Mouse (Mus musculus) intestine, embryonic 15.5 days (tissue): ENCODE results near the gene Gpr82. TPM values are rescaled to one million over a fixed set of nuclear protein-coding genes. Genes with fewer than 3 reads are reported as not detected.

Source experiments
- ATAC-seq: fragments of 200-750 bp; cut with Nextera tagmentation; 2 replicates; pipeline ENCODE4 v1.8.0; 2017; ENCODE audit warnings: moderate TSS enrichment, moderate library complexity
- H3K27ac ChIP-seq: fragments of 300-500 bp; sonication (generic); 2 replicates; pipeline ENCODE4 v1.5.1; 2015; ENCODE audit warnings: mild to moderate bottlenecking, inconsistent platforms
- H3K27me3 ChIP-seq: fragments of 300-500 bp; sonication (generic); replicated peaks from 2 replicates; pipeline ENCODE4 v1.6.1; 2015; ENCODE audit warnings: inconsistent platforms
- H3K36me3 ChIP-seq: fragments of 300-500 bp; sonication (generic); 2 replicates; pipeline ENCODE4 v1.6.1; 2015; ENCODE audit warnings: inconsistent platforms
- H3K4me1 ChIP-seq: fragments of 300-500 bp; sonication (generic); replicated peaks from 2 replicates; pipeline ENCODE4 v1.6.1; 2015; ENCODE audit warnings: inconsistent platforms
- H3K4me2 ChIP-seq: fragments of 300-500 bp; sonication (generic); replicated peaks from 2 replicates; pipeline ENCODE4 v1.6.1; 2015; ENCODE audit warnings: mild to moderate bottlenecking, inconsistent platforms
- H3K4me3 ChIP-seq: fragments of 300-500 bp; sonication (generic); replicated peaks from 2 replicates; pipeline ENCODE4 v1.5.1; 2015; ENCODE audit warnings: inconsistent platforms
- H3K9ac ChIP-seq: fragments of 300-500 bp; sonication (generic); 2 replicates; pipeline ENCODE4 v1.6.1; 2015; ENCODE audit warnings: inconsistent platforms
- H3K9me3 ChIP-seq: fragments of 300-500 bp; sonication (generic); 2 replicates; pipeline ENCODE4 v1.6.1; 2016; ENCODE audit warnings: inconsistent platforms
- WGBS: fragments of 180-500 bp; shearing (Covaris S2); methylation state at CpG from one replicate; pipeline ENCODE4 v1.1.7; 2015; 5-methylcytosine and 5-hydroxymethylcytosine counted together
- polyA plus RNA-seq: library from polyadenylated mRNA; unstranded; fragments of >200 nt; fragmentation: Nextera tagmentation; extraction: Ambion mirVana; gene quantifications from 2 replicates; pipeline ENCODE4 v1.2.1, GENCODE M21; 2015

Gene Gpr82
- polyA plus RNA-seq = 0.18 and 0.25 TPM in 2 replicates

DNA sequence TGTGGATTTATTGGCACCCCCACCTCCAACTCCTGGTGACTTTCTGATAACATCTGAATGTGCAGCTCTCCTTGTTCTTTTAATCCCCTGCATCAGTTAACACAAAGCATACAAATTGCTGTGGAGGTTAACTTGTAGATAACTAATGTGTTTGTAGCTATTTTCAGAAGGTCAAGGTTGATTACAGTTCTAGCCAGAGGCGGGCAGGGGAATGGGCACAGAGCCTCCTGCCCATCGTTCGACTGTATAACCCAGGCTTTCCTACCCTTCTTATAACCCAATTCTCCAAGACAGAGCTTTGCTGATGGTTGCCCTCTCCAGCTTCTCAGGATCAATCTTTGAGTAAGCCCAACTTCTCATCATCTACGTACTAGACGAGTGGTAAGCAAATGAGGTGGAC lies at the start of gene Gpr82:
Gene Gpr82 (plus strand): TSS at position 301 of the 400 bp plus-strand sequence.
- no peaks in the 10 kb centered on the region for H3K27me3 ChIP-seq
- no peak within 1 kb of the TSS for H3K27ac ChIP-seq
- no peak for ATAC-seq
- no peaks in the 10 kb centered on the region for H3K36me3 ChIP-seq
- no peaks in the 10 kb centered on the region for H3K4me1 ChIP-seq
- H3K9me3 ChIP-seq = no peaks in the 10 kb centered on the region
- H3K4me3 ChIP-seq = no peak within 1 kb of the TSS
- 93% methylated on average over 5 of the region's 5 CpGs for WGBS
- no peak within 1 kb of the TSS for H3K9ac ChIP-seq
- no peak within 1 kb of the TSS for H3K4me2 ChIP-seq

DNA sequence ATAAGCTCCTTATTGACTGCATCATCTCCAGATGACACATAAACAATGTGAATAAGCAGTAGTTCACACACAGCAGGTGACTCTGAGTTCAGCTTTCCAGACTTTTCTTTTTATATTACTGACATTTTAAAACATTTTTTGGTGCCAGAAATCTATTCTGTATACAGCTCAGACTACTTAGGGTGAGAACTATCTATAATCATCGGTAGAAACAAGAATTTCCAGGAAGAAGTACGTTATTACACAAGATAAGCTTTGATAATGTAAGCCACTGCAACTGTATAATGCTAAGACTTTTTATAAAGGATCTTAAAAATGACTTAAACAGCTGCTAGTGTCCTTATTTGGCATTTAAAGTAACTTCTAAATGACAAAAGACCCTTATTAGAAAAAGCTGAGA lies 49.0 kb upstream of the Gpr82 start:
- no peaks in the 10 kb centered on the region for H3K9me3 ChIP-seq
- H3K4me3 ChIP-seq = no peak overlapping the region
- H3K4me1 ChIP-seq = no peaks in the 10 kb centered on the region
- no peak overlapping the region for H3K9ac ChIP-seq
- H3K36me3 ChIP-seq = no peaks in the 10 kb centered on the region
- no peak for ATAC-seq
- H3K27ac ChIP-seq = no peak overlapping the region
- H3K4me2 ChIP-seq = no peak overlapping the region
- 52% methylated on average over 2 of the region's 2 CpGs for WGBS
- H3K27me3 ChIP-seq = no peaks in the 10 kb centered on the region

DNA sequence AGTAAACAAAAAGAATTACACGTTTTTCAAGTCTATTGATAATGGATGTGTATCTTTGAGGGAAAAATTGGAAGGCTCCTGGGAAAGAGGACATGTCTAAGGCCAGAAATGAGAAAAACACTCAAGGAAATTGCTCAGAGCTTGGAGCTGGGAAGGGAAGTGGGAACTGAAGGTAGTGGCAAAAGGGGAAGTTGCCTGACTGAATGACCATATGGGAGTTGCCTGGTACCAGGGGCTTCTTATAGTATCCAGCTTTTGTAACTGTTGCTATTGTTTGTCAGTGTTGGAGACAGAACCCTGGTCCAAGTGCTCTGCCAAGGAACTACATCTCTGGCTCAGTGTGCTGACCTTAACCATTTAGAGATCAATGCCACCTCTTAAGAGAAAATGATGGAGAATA lies 44.4 kb upstream of the Gpr82 start:
- Histone ChIP-seq H3K9ac (no peak overlapping the region), H3K4me1 (no peaks in the 10 kb centered on the region), H3K9me3 (no peaks in the 10 kb centered on the region), H3K27ac (no peak overlapping the region), H3K27me3 (no peaks in the 10 kb centered on the region), H3K4me2 (no peak overlapping the region), H3K4me3 (no peak overlapping the region), H3K36me3 (no peaks in the 10 kb centered on the region)
- ATAC-seq = no peak
- WGBS = 49% methylated on average over 1 of the region's 1 CpGs

GRCm38 (mm10) chrX:13617294-13617693 lies 43.9 kb upstream of the Gpr82 start:
- no peaks in the 10 kb centered on the region for H3K4me1 ChIP-seq
- no peak overlapping the region for H3K9ac ChIP-seq
- H3K27me3 ChIP-seq = no peaks in the 10 kb centered on the region
- H3K4me3 ChIP-seq = no peak overlapping the region
- H3K9me3 ChIP-seq = no peaks in the 10 kb centered on the region
- no peak overlapping the region for H3K4me2 ChIP-seq
- ATAC-seq = no peak
- H3K36me3 ChIP-seq = no peaks in the 10 kb centered on the region
- H3K27ac ChIP-seq = no peak overlapping the region
- WGBS = 97% methylated on average over 1 of the region's 1 CpGs

GRCm38 (mm10) chrX:13618476-13618875 lies 42.7 kb upstream of the Gpr82 start:
- Histone ChIP-seq H3K36me3 (no peaks in the 10 kb centered on the region), H3K9ac (no peak overlapping the region), H3K27me3 (no peaks in the 10 kb centered on the region), H3K27ac (no peak overlapping the region), H3K4me1 (no peaks in the 10 kb centered on the region), H3K9me3 (no peaks in the 10 kb centered on the region), H3K4me3 (no peak overlapping the region), H3K4me2 (no peak overlapping the region)
- no peak for ATAC-seq
- 69% methylated on average over 4 of the region's 4 CpGs for WGBS

DNA sequence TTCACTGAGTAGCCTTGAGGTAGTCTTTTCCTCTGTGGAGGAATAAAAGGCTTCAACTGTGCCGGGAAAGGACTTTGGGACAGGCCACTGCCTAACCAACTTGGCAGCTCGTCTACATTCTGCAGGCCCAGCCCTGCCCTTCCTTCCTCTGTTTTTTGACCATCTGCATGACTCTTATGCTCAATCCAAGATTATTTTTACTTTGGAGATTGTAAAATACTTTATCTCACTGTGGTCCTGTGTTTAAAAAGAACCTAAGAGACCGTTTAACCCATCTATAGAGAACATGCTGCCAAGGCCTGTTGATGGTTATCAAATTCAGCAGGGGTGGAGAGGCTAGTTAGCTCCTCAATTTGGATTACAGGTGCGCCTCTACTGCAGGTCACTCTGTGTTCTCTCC lies 39.7 kb upstream of the Gpr82 start:
- no peak for ATAC-seq
- H3K27me3 ChIP-seq = no peaks in the 10 kb centered on the region
- H3K4me3 ChIP-seq = no peak overlapping the region
- no peaks in the 10 kb centered on the region for H3K36me3 ChIP-seq
- WGBS = 82% methylated on average over 4 of the region's 4 CpGs
- H3K4me1 ChIP-seq = no peaks in the 10 kb centered on the region
- H3K4me2 ChIP-seq = no peak overlapping the region
- no peak overlapping the region for H3K27ac ChIP-seq
- H3K9ac ChIP-seq = no peak overlapping the region
- no peaks in the 10 kb centered on the region for H3K9me3 ChIP-seq

DNA sequence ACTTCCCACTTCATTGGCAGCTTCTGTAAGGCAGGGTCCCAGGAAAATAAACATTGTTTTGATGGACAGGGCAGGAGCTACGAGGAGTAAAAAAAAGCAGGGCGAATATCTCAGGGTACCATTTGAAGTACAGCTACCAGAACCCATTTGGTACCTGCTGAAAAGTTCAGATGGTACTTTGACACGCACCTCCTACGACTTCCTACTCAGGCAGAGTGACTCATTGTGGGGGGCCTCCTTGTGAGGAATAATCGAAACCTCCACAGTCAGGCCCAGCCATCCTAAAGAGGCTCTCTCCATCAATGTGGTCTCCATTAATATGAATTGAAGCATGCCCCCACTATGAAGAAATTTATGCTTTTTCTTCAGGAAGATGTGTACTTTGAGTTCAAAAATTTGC lies 38.5 kb upstream of the Gpr82 start:
- H3K36me3 ChIP-seq = no peaks in the 10 kb centered on the region
- no peaks in the 10 kb centered on the region for H3K4me1 ChIP-seq
- no peaks in the 10 kb centered on the region for H3K27me3 ChIP-seq
- no peak overlapping the region for H3K9ac ChIP-seq
- no peak overlapping the region for H3K27ac ChIP-seq
- WGBS = 78% methylated on average over 5 of the region's 5 CpGs
- no peaks in the 10 kb centered on the region for H3K9me3 ChIP-seq
- no peak overlapping the region for H3K4me2 ChIP-seq
- no peak for ATAC-seq
- no peak overlapping the region for H3K4me3 ChIP-seq

DNA sequence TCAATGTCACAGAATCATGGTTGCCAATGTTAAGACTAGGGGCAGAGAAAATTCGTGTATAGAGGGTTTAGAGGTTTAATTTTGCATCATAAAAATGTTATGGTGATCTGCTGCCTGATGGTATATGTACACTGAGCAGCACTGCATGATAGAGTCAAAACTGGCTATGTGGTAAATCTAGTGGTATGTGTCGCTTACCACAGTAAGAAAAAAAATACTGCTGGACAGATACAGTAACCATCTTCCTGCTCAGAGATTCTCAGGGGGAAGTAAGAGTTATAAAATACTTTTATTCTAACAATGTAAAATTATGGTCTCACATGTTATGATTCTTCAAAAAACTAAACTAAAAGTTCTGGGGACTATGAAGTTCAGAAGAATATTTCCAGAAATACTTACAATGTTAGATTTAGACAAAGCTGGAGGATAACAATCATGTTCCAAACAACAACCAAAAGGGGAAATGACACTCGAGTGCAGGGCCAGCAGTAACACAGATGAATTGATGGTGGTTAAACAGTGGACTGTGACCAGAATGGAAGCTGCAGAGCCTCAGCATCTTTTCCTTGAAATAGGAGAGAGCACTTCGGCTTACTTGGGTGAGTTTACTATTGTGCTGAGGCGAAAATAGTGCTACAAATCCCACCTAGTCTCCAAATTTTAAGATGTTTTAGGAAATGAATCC lies 29.4 kb upstream of the Gpr82 start, which contains the start of gene Gpr34:
Gene Gpr34 (plus strand): TSS at position 491 of the 685 bp plus-strand sequence.
- Histone ChIP-seq H3K4me2 (no peak within 1 kb of the TSS), H3K27me3 (no peaks in the 10 kb centered on the region), H3K4me1 (no peaks in the 10 kb centered on the region), H3K27ac (no peak within 1 kb of the TSS), H3K36me3 (no peaks in the 10 kb centered on the region), H3K9ac (no peak within 1 kb of the TSS), H3K4me3 (no peak within 1 kb of the TSS), H3K9me3 (no peaks in the 10 kb centered on the region)
- 61% methylated on average over 5 of the region's 5 CpGs for WGBS
- no peak for ATAC-seq

- Histone ChIP-seq H3K9ac (no peak overlapping the region), H3K4me3 (no peak overlapping the region), H3K9me3 (no peaks in the 10 kb centered on the region), H3K36me3 (no peaks in the 10 kb centered on the region), H3K4me2 (no peak overlapping the region), H3K27ac (no peak overlapping the region), H3K4me1 (no peaks in the 10 kb centered on the region), H3K27me3 (no peaks in the 10 kb centered on the region)
- 88% methylated on average over 1 of the region's 1 CpGs for WGBS
- ATAC-seq = no peak
These were observed 24.8 kb upstream of the Gpr82 start for GRCm38 (mm10) chrX:13636398-13636797.

DNA sequence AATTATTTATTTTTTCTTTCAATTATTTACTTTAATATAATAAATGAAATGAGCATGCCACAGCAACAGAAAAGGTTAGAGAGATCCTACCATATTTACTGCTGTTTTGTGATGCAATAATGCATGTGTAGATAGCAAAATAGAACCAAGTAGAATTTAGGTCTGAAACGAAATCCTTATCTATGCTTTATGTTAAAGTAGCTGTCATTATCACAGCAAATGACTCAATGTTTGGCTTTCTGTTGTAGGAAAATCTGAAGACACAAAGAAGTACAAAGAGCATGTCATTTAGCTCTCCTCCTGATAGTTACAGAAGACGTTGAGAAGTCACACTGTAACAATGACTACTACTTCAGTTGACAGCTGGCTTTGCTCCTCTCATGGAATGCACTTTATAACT lies 22.3 kb upstream of the Gpr82 start:
- Histone ChIP-seq H3K9ac (no peak overlapping the region), H3K4me2 (no peak overlapping the region), H3K4me3 (no peak overlapping the region), H3K27me3 (no peaks in the 10 kb centered on the region), H3K9me3 (no peaks in the 10 kb centered on the region), H3K4me1 (no peaks in the 10 kb centered on the region), H3K27ac (no peak overlapping the region), H3K36me3 (no peaks in the 10 kb centered on the region)
- no peak for ATAC-seq
- WGBS = 47% methylated on average over 2 of the region's 2 CpGs

- H3K36me3 ChIP-seq = no peaks in the 10 kb centered on the region
- H3K9ac ChIP-seq = no peak overlapping the region
- H3K4me2 ChIP-seq = no peak overlapping the region
- H3K4me3 ChIP-seq = no peak overlapping the region
- H3K27ac ChIP-seq = no peak overlapping the region
- 71% methylated on average over 2 of the region's 2 CpGs for WGBS
- H3K27me3 ChIP-seq = no peaks in the 10 kb centered on the region
- no peaks in the 10 kb centered on the region for H3K9me3 ChIP-seq
- H3K4me1 ChIP-seq = no peaks in the 10 kb centered on the region
- ATAC-seq = no peak
These were observed 9.3 kb upstream of the Gpr82 start for GRCm38 (mm10) chrX:13651889-13652288.

DNA sequence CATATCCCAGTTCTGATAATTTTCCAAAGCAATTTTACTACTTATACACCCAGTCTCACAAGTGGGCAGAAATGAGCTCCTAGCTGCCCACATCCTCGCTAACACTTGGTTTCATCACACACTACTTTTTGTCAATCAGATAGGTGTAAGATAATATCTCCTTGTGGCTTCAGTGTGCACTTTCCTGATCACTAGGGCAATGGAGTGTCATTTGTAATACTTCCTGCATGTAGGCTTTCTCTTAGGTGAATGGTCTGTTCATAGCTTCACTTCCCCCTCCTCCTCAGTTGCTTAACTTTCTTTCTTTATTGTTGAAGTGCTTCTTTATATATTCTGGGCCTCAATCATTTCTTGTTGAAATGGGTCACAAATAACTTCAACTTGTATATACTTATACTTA lies 8.9 kb upstream of the Gpr82 start:
- no peaks in the 10 kb centered on the region for H3K4me1 ChIP-seq
- H3K4me3 ChIP-seq = no peak overlapping the region
- no peak overlapping the region for H3K27ac ChIP-seq
- H3K9me3 ChIP-seq = no peaks in the 10 kb centered on the region
- no peaks in the 10 kb centered on the region for H3K27me3 ChIP-seq
- no peaks in the 10 kb centered on the region for H3K36me3 ChIP-seq
- no peak overlapping the region for H3K9ac ChIP-seq
- H3K4me2 ChIP-seq = no peak overlapping the region
- no peak for ATAC-seq
- 81% methylated on average over 1 of the region's 1 CpGs for WGBS

GRCm38 (mm10) chrX:13655005-13655421 lies 6.2 kb upstream of the Gpr82 start:
- no peaks in the 10 kb centered on the region for H3K4me1 ChIP-seq
- 82% methylated on average over 3 of the region's 3 CpGs for WGBS
- H3K27me3 ChIP-seq = no peaks in the 10 kb centered on the region
- no peak overlapping the region for H3K27ac ChIP-seq
- H3K36me3 ChIP-seq = no peaks in the 10 kb centered on the region
- H3K9ac ChIP-seq = no peak overlapping the region
- no peak overlapping the region for H3K4me2 ChIP-seq
- H3K9me3 ChIP-seq = no peaks in the 10 kb centered on the region
- no peak for ATAC-seq
- no peak overlapping the region for H3K4me3 ChIP-seq
